Mouse (Mus musculus) megakaryocyte, embryonic 14.5 days (primary cell): ENCODE results near the gene Olfr592.
"Not testable (repeated sequence)": the region's sequence is repeated elsewhere in the genome, so short reads cannot be mapped to it uniquely, and the experiment has no call there.

Experiments
- FLI1 ChIP-seq: IDR thresholded peaks from 2 replicates; pipeline ENCODE4 v1.6.1; 2012; ENCODE audit warnings: low read length, inconsistent platforms, mixed read lengths
- GATA1 ChIP-seq: IDR thresholded peaks from 3 replicates; pipeline ENCODE4 v1.6.1; 2012; ENCODE audit warnings: mixed read lengths, low read length, inconsistent platforms, borderline replicate concordance

DNA sequence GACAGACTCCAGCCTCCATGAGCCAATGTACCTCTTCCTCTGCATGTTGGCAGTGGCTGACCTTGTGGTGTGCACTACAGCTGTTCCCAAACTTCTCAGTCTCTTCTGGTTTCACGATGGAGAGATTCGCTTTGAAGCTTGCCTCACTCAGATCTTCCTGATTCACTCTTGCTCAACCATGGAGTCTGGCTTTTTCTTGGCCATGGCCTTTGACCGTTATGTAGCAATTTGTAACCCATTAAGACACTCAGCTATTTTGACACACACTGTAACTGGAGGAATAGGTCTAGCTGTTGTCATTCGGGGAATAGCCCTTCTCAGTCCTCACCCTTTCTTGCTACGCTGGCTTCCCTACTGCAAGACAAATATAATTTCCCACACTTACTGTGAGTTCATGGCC lies 27.4 kb downstream of the Olfr592 start:
- TF ChIP-seq GATA1, FLI1: not testable (repeated sequence)
